Mouse (Mus musculus) frontal cortex, postnatal 25 days (tissue): Measurements from ENCODE around the gene Immp1l.

Experiments
- DNase-seq, 2 experiments: peaks; one replicate each; pipeline ENCODE4 v3.0.0; 2022; ENCODE audit warnings: low spot score in 2 of 2

The Immp1l gene

GRCm38 (mm10) chr2:105903896-105904756 lies at the start of gene Immp1l, which contains the start of gene Elp4:
Immp1l (plus strand) TSS chr2:105904638.
Elp4 (minus strand) TSS chr2:105904564.
- peak; percentile 94 to 98 for DNase-seq

DNA sequence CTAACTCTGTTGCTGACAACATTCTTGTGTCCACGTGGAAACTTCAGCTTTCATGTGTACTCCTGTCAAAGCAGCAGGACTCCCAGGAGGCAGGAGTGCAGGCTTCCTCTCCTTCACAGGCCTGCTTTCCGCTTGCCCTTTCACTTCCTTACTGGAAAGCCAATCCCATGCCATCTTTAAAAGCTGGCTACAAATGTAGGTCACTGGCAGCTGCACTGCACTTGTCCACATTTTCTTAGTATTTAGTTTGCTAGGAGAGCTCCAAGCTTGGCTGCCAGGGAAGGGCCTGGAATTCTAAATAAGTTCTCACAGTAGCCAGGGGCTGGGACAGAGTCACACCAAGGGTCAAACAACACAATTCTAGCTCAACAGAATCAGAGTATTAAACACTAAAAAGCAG lies 49.7 kb upstream of the Immp1l start:
- DNase-seq: peak in 1 of 2 experiments; percentile 5

GRCm38 (mm10) chr2:105873403-105873802 lies 31.0 kb upstream of the Immp1l start:
- no peak for DNase-seq

GRCm38 (mm10) chr2:105890816-105891215 lies 13.6 kb upstream of the Immp1l start:
- no peak for DNase-seq

- no peak for DNase-seq
Measured at GRCm38 (mm10) chr2:105904757-105905146, 314 bp downstream of the Immp1l start.

DNA sequence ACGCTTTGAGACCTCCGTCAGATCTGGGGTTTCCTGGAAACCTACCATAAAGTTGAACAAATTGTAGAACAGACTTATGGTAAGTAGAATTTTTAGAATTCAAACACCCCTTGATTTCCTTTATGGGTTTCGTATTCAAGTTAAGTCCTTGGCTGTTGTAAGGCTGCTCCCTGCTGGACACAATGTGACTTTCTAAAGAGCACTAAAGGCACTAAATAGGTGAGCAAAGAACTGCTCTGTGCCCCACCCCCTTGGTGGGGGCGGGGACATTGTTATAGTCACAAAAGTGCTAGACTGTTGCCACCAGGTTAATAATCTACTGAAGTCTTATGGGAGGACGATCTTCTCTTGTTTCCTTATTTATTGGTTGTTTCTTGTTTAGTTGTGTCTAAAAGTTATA lies 3.9 kb downstream of the Immp1l start:
- no peak for DNase-seq

DNA sequence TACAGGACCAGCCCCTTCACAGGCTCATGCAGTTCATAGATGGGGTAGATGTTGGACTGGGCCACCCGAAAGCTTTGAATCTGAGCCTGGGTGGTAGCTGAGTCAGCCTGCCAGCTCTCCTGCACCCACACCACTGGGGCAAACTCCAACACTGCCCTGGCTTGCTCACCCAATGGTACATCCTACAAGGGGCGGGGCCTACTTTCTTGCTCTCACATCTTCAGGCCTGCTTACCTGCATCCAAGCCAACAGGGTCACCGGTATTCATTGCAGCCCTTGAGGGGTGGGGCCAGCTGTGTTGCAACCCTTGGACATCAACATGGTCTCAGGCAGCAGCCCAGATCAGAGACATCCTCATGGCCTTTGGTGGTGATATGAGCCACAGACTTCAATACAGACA lies 6.2 kb downstream of the Immp1l start:
- no peak for DNase-seq

DNA sequence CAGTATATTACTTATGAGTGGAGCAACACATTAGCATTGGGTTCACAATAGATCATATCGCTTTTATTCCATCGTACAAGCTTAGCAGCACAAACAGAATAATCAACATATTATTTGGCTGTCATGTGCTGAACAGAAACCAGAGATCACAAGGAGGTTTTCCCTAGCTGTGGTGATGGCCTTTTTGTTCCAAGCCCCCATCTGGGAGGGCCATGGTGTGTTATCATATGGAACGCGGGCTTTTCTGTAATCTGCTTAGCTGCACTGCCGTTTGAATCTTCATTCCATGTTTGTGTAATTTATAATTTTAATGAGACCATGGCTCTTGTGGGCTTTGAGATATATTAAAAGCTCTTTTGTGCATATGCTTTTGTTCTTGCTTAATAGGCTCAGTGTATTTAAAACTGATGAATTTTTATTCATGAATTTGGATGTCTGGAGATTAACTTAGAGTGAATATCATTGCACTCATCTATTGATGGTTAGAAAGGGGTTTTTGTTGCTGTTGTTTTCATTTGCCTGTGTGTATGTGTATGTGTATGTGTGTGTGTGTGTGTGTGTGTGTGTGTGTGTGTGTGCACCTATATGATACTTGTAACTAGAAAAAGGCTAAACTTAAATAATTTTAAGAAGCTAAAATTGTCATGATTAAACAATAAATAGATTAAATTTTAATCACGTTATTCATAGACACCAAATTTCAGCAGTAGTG lies 9.4 kb downstream of the Immp1l start:
- DNase-seq: no peak

- DNase-seq: no peak
Measured at GRCm38 (mm10) chr2:105916671-105917070, 12.2 kb downstream of the Immp1l start.

DNA sequence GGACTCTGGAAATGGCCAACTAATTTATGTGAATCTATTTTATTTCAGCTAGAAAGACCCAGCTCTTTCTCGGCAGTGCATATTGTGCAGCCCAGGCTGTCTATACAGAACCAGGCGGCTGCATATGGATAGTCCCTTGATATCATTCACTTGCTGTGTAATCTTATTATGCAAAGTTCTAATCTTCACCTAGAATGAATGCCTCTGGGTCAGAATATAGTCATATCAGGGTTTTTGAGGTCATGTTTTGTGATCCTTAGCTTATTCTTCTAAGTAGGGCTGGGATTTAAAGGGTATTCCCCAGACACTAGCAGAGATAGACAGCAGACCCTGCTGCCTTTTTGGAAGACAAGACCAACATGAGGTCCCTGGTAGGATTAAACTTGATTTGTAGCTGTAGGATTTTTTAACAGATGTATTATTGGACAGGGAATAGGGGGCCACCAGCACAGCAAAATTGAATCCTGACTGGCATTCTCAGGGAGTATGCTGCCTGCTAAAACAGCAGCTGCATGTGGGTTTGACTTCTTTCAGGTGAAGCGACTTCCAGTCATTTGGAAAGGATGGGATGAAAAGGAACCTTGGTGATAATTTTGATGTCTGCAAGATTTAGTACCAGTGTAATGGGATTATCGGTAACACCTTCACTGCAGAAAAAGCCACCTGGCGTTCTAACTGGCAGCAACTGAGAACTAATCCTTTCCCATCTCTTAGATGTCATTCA lies 13.3 kb downstream of the Immp1l start:
- DNase-seq: no peak

- no peak for DNase-seq
Measured at GRCm38 (mm10) chr2:105950131-105950530, 45.7 kb downstream of the Immp1l start.

DNA sequence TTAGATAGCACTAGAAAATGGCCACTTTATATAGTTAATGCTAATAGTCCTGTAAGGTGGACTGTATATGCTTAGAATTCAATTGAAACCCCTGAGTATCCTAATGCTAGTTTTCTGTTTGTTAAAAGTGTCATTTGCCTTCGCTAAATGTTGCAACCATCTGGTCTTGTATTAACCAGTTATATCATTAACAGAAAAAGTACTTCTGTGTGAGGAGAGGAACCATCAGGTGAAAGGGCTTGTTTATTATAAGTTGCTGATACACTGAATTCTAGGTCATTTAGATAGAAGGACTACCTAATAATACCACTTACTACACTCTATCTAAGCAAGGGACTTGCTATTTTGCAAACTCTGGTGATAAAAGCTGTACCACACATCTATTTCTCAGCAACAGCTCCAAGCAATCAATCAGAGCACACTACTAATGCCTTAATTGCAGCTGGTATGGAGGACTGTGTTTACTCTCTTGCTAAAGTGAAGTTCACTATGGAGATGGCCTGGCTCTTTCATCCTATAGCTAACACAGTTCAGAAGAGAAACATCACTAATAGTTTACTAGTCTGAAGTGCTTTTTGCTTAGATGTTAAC lies 47.0 kb downstream of the Immp1l start:
- no peak for DNase-seq

DNA sequence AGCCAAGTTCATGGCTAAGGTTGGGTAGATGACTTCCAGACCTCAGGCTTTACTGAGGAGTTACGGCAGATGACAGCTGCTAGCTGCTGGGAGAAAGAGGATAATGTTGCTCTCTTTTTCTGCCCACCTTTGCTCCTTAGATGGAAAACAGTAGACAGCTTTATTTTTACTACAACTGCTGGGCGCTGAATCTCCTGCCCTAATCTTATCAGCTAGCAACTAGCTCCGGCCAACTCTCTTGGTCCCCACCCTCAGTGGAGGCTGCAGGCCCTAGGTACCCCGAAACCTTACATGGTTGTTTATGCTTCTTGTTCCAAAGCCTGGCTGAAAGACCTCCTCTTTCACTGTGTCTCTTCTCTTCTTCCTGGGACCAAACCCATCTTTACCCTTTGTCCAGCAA lies 49.4 kb downstream of the Immp1l start:
- no peak for DNase-seq

DNA sequence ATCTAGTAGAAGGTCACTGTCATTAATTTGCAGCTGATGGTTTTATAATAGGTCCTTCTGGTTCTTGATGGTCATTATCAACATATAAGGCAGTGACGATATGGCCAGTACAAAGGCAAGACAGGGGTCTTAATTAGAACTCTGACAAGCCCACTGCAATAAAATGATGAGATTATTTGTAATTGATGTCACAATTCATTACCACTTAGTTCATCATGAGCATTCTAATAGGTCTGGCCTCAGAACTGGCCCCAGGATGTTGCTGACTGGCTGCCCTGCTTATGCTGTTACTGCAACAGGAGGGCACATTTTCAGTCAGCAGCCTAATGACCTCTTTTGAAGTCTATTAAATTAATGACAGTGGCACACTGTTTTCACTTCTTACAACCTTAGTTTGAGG lies 59.0 kb downstream of the Immp1l start:
- DNase-seq: no peak

GRCm38 (mm10) chr2:105973941-105974340 lies 69.5 kb downstream of the Immp1l start:
- DNase-seq: no peak

GRCm38 (mm10) chr2:105978065-105978464 lies 73.6 kb downstream of the Immp1l start:
- DNase-seq: no peak

DNA sequence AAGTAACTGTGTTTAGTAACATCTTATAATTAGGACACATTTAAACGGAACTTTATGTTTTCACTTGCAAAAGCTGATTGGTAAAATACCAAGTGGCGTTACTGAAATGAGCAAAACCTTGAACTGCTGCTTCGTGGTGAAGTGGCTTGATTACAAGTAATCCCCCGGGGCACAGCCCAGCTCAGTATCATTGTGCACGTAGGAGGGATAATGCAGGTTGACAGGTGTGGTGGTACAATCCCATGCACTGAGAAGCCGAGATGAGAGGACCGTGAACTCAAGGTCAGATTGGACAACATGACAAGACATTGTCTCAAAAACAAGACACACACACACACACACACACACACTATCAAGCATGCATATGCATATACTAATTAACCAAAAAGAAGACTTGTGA lies 80.8 kb downstream of the Immp1l start:
- DNase-seq: no peak

DNA sequence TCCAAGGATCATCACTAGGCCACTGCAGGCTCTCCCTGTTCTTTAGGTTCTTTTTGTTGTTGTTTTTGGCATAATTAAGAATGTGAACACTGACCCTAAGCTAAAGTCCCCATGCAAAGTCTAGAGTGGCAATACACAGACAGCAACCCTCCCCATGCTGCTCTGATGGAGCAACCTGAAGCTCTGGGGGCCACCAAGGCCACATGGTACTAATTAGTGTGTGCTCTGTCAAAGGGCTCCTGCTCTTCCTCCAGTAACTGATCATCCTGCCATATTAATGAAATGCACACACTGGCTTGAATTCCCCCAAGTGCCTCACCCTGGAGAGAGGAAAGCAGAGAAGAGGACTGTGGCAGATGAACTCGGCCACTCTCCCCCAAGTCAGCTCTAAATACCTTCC lies 82.7 kb downstream of the Immp1l start:
- DNase-seq: no peak

DNA sequence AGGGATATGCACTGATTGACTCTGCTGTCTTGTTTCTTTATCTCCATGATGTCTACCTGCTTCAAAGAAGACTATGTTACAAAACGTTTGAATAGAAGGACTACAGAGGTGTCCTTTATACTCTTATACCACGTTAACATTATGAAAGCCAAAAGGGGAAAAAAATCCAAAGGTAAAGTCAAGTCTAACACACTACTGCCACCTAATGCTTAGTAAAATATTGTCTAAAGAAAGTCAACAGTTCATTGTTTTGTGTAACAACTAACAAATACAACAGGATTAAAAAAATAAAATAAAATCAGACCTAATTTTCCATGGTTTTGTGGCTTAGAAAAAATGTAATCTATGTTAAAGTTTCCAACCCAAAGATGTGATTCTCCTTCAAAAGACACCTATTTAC lies 83.6 kb downstream of the Immp1l start:
- no peak for DNase-seq

GRCm38 (mm10) chr2:106002835-106003739 lies 98.6 kb downstream of the Immp1l start, which contains the start of gene Dnajc24:
Dnajc24 (minus strand) TSS chr2:106003549.
- peak; percentile 86 to 92 for DNase-seq

DNA sequence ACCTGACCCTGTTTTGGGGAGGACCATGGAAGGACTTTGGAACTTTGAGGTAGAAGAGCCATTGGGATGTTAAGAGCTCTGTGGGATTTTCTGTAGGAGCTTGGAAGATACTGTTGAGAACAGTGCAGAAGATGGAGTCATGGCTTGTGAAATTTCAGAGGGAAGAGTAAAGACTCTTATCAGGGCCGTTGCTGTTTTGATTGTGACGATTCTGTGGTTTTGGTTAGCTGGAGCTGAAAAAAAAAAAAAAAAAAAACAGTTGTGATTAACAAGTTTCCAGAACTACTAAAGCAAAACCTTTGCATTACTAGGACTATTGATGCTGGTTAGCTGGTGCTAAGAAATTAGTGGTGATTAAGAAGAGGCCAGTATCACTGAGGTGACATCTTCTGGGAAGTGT lies 104.0 kb downstream of the Immp1l start:
- DNase-seq: no peak
